Mouse (Mus musculus) midbrain, embryonic 16.5 days (tissue): Measurements from ENCODE around the gene Prickle2. TPM values are rescaled to one million over a fixed set of nuclear protein-coding genes. Genes with fewer than 3 reads are reported as not detected.

ENCODE experiments used
- ATAC-seq: fragments of 200-750 bp; cut with Nextera tagmentation; 2 replicates; pipeline ENCODE4 v1.8.0; 2017; ENCODE audit warnings: moderate TSS enrichment
- H3K27ac ChIP-seq: fragments of 300-500 bp; sonication (generic); 2 replicates; pipeline ENCODE4 v1.5.1; 2014; ENCODE audit warnings: mild to moderate bottlenecking, low read length, mixed read lengths
- H3K27me3 ChIP-seq: fragments of 300-500 bp; sonication (generic); 2 replicates; pipeline ENCODE4 v1.6.1; 2014; ENCODE audit warnings: low read depth, low read length, mixed read lengths; ENCODE audit not compliant: control insufficient read depth, insufficient read depth
- H3K36me3 ChIP-seq: fragments of 300-500 bp; sonication (generic); 2 replicates; pipeline ENCODE4 v1.6.1; 2014; ENCODE audit warnings: mild to moderate bottlenecking, low read length, moderate library complexity, mixed read lengths; ENCODE audit not compliant: control insufficient read depth, insufficient read depth
- H3K4me1 ChIP-seq: fragments of 300-500 bp; sonication (generic); 2 replicates; pipeline ENCODE4 v1.6.1; 2014; ENCODE audit warnings: mild to moderate bottlenecking, low read length, mixed read lengths; ENCODE audit not compliant: control insufficient read depth, insufficient read depth
- H3K4me2 ChIP-seq: fragments of 300-500 bp; sonication (generic); 2 replicates; pipeline ENCODE4 v1.6.1; 2014; ENCODE audit warnings: mild to moderate bottlenecking, low read length, mixed read lengths
- H3K4me3 ChIP-seq: fragments of 300-500 bp; sonication (generic); 2 replicates; pipeline ENCODE4 v1.5.1; 2014; ENCODE audit warnings: low read depth, mild to moderate bottlenecking, low read length, moderate library complexity, mixed read lengths
- H3K9ac ChIP-seq: fragments of 300-500 bp; sonication (generic); 2 replicates; pipeline ENCODE4 v1.6.1; 2014; ENCODE audit warnings: low read depth, low read length, mixed read lengths
- H3K9me3 ChIP-seq: fragments of 300-500 bp; sonication (generic); replicated peaks from 2 replicates; pipeline ENCODE4 v1.6.1; 2014; ENCODE audit warnings: mild to moderate bottlenecking, low read length, mixed read lengths; ENCODE audit not compliant: control insufficient read depth, poor library complexity, severe bottlenecking
- WGBS: fragments of 180-500 bp; shearing (Covaris S2); extraction: QIAGEN DNeasy Blood & Tissue Kit; methylation state at CpG from one replicate; pipeline ENCODE4 v1.1.7; 2014; 5-methylcytosine and 5-hydroxymethylcytosine counted together
- polyA plus RNA-seq: library from polyadenylated mRNA; unstranded; fragments of >200 nt; fragmentation: Nextera tagmentation; extraction: Ambion mirVana; gene quantifications from 2 replicates; pipeline ENCODE4 v1.2.1, GENCODE M21; 2015

Gene Prickle2
- polyA plus RNA-seq, 1 experiment from 2014 or later, result 16.5 TPM

- no peak overlapping the region for H3K27ac ChIP-seq
- no peak overlapping the region for H3K9ac ChIP-seq
- no peak overlapping the region for H3K4me3 ChIP-seq
- no peak for ATAC-seq
- H3K4me1 ChIP-seq, result peaks cover 4% of the 10 kb centered on the region; the same call in 1 of the 2 replicates
- H3K27me3 ChIP-seq, result no peaks in the 10 kb centered on the region
- H3K9me3 ChIP-seq, result no peaks in the 10 kb centered on the region
- WGBS, result 85% methylated on average over 8 of the region's 8 CpGs
- H3K36me3 ChIP-seq, result no peaks in the 10 kb centered on the region
- H3K4me2 ChIP-seq, result no peak overlapping the region
Measured at GRCm38 (mm10) chr6:92549246-92549645, 156.7 kb downstream of the Prickle2 start.

- Histone ChIP-seq H3K4me1 (peaks cover 4% of the 10 kb centered on the region; the same call in 1 of the 2 replicates), H3K4me3 (no peak overlapping the region), H3K9me3 (no peaks in the 10 kb centered on the region), H3K9ac (no peak overlapping the region), H3K36me3 (no peaks in the 10 kb centered on the region), H3K27ac (no peak overlapping the region), H3K27me3 (no peaks in the 10 kb centered on the region), H3K4me2 (no peak overlapping the region)
- WGBS, result 85% methylated on average over 2 of the region's 2 CpGs
- ATAC-seq, result no peak
Measured at GRCm38 (mm10) chr6:92545204-92545603, 160.8 kb downstream of the Prickle2 start.

- H3K27me3 ChIP-seq, result no peaks in the 10 kb centered on the region
- H3K9ac ChIP-seq, result no peak overlapping the region
- no peak for ATAC-seq
- H3K27ac ChIP-seq, result no peak overlapping the region
- WGBS, result 78% methylated on average over 4 of the region's 4 CpGs
- no peaks in the 10 kb centered on the region for H3K9me3 ChIP-seq
- H3K4me2 ChIP-seq, result no peak overlapping the region
- no peak overlapping the region for H3K4me3 ChIP-seq
- H3K4me1 ChIP-seq, result peaks cover 7% of the 10 kb centered on the region
- no peaks in the 10 kb centered on the region for H3K36me3 ChIP-seq
Measured at GRCm38 (mm10) chr6:92543825-92544224, 162.1 kb downstream of the Prickle2 start.

- Histone ChIP-seq H3K36me3 (no peaks in the 10 kb centered on the region), H3K9ac (no peak overlapping the region), H3K9me3 (no peaks in the 10 kb centered on the region), H3K4me1 (peaks cover 7% of the 10 kb centered on the region), H3K27ac (no peak overlapping the region), H3K4me2 (no peak overlapping the region), H3K4me3 (no peak overlapping the region), H3K27me3 (no peaks in the 10 kb centered on the region)
- WGBS, result 70% methylated on average over 5 of the region's 5 CpGs
- ATAC-seq, result no peak
Measured at GRCm38 (mm10) chr6:92542402-92543101, 163.4 kb downstream of the Prickle2 start.

GRCm38 (mm10) chr6:92534226-92535031, 171.5 kb downstream of the Prickle2 start:
- WGBS, result 12% methylated on average over 11 of the region's 11 CpGs
- Histone ChIP-seq H3K4me3 (peak overlapping the region; percentile 32), H3K9me3 (no peaks in the 10 kb centered on the region), H3K27me3 (no peaks in the 10 kb centered on the region), H3K4me2 (peak overlapping the region; percentile 60), H3K4me1 (peaks cover 14% of the 10 kb centered on the region), H3K27ac (no peak overlapping the region), H3K9ac (peak overlapping the region; percentile 45; the same call in 1 of the 2 replicates), H3K36me3 (no peaks in the 10 kb centered on the region)
- peak; percentile 58; the same call in 1 of the 2 replicates for ATAC-seq

GRCm38 (mm10) chr6:92533306-92534063, 172.5 kb downstream of the Prickle2 start:
- no peaks in the 10 kb centered on the region for H3K9me3 ChIP-seq
- no peak overlapping the region; the same call in 1 of the 2 replicates for H3K4me2 ChIP-seq
- H3K4me3 ChIP-seq, result no peak overlapping the region
- WGBS, result 76% methylated on average over 8 of the region's 8 CpGs
- no peak overlapping the region for H3K27ac ChIP-seq
- no peaks in the 10 kb centered on the region for H3K36me3 ChIP-seq
- H3K4me1 ChIP-seq, result peaks cover 14% of the 10 kb centered on the region
- no peaks in the 10 kb centered on the region for H3K27me3 ChIP-seq
- no peak overlapping the region for H3K9ac ChIP-seq
- no peak for ATAC-seq

- Histone ChIP-seq H3K4me3 (no peak overlapping the region), H3K9me3 (no peaks in the 10 kb centered on the region), H3K4me1 (peaks cover 14% of the 10 kb centered on the region), H3K4me2 (no peak overlapping the region), H3K36me3 (no peaks in the 10 kb centered on the region), H3K27ac (no peak overlapping the region), H3K27me3 (no peaks in the 10 kb centered on the region), H3K9ac (no peak overlapping the region)
- WGBS, result 63% methylated on average over 3 of the region's 3 CpGs
- no peak for ATAC-seq
Measured at GRCm38 (mm10) chr6:92532896-92533295, 173.1 kb downstream of the Prickle2 start.

GRCm38 (mm10) chr6:92532331-92532730, 173.6 kb downstream of the Prickle2 start:
- H3K4me3 ChIP-seq, result no peak overlapping the region
- no peaks in the 10 kb centered on the region for H3K27me3 ChIP-seq
- H3K27ac ChIP-seq, result no peak overlapping the region
- 70% methylated on average over 6 of the region's 6 CpGs for WGBS
- no peak overlapping the region for H3K4me2 ChIP-seq
- ATAC-seq, result no peak
- H3K9ac ChIP-seq, result no peak overlapping the region
- peaks cover 14% of the 10 kb centered on the region for H3K4me1 ChIP-seq
- no peaks in the 10 kb centered on the region for H3K9me3 ChIP-seq
- no peaks in the 10 kb centered on the region for H3K36me3 ChIP-seq
